Mouse (Mus musculus) spleen, adult 12 weeks (tissue): ENCODE data around the gene Aatf.
"Not testable (repeated sequence)": the region's sequence is repeated elsewhere in the genome, so short reads cannot be mapped to it uniquely, and the experiment has no call there.

Experiments used
- DNase-seq: peaks from one replicate; pipeline ENCODE4 v3.0.0; 2022; ENCODE audit warnings: low spot score

Aatf gene

GRCm38 (mm10) chr11:84434879-84435278 lies 78.4 kb downstream of the Aatf start:
- DNase-seq, result no peak

GRCm38 (mm10) chr11:84430336-84430735 lies 83.0 kb downstream of the Aatf start:
- no peak for DNase-seq

GRCm38 (mm10) chr11:84429581-84429980 lies 83.7 kb downstream of the Aatf start:
- peak; percentile 6 for DNase-seq

- no peak for DNase-seq
Observed at GRCm38 (mm10) chr11:84426633-84426998, 86.7 kb downstream of the Aatf start.

GRCm38 (mm10) chr11:84425736-84426632 lies 87.3 kb downstream of the Aatf start:
- no peak for DNase-seq

GRCm38 (mm10) chr11:84420779-84421178 lies 92.5 kb downstream of the Aatf start:
- DNase-seq, result no peak

- no peak for DNase-seq
Observed at GRCm38 (mm10) chr11:84413111-84413510, 100.2 kb downstream of the Aatf start.

GRCm38 (mm10) chr11:84412201-84412934 lies 101.0 kb downstream of the Aatf start:
- DNase-seq, result no peak

GRCm38 (mm10) chr11:84411642-84412018 lies 101.7 kb downstream of the Aatf start:
- DNase-seq, result no peak

- no peak for DNase-seq
Observed at GRCm38 (mm10) chr11:84410879-84411641, 102.3 kb downstream of the Aatf start.

GRCm38 (mm10) chr11:84410383-84410782 lies 102.9 kb downstream of the Aatf start:
- no peak for DNase-seq

- DNase-seq, result no peak
Observed at GRCm38 (mm10) chr11:84406733-84407132, 106.6 kb downstream of the Aatf start.

GRCm38 (mm10) chr11:84395010-84395409 lies 118.3 kb downstream of the Aatf start:
- DNase-seq, result no peak

- DNase-seq, result no peak
Observed at GRCm38 (mm10) chr11:84393571-84393970, 119.8 kb downstream of the Aatf start.

- DNase-seq, result not testable (repeated sequence)
Observed at GRCm38 (mm10) chr11:84392066-84392465, 121.3 kb downstream of the Aatf start.

GRCm38 (mm10) chr11:84391126-84391525 lies 122.2 kb downstream of the Aatf start:
- DNase-seq, result no peak

GRCm38 (mm10) chr11:84389332-84389731 lies 124.0 kb downstream of the Aatf start:
- DNase-seq, result no peak

GRCm38 (mm10) chr11:84383891-84384290 lies 129.4 kb downstream of the Aatf start:
- DNase-seq, result no peak

- no peak for DNase-seq
Observed at GRCm38 (mm10) chr11:84382450-84382849, 130.9 kb downstream of the Aatf start.

GRCm38 (mm10) chr11:84376510-84377365 lies 136.6 kb downstream of the Aatf start:
- DNase-seq, result no peak

- no peak for DNase-seq
Observed at GRCm38 (mm10) chr11:84375951-84376496, 137.3 kb downstream of the Aatf start.
